Mouse (Mus musculus): ENCODE results near the gene 4932438H23Rik. TPM values are rescaled to one million over a fixed set of nuclear protein-coding genes. Genes with fewer than 3 reads are reported as not detected.

The 4932438H23Rik gene
- total RNA-seq, 2 experiments from 2014 or later = not detected

GRCm38 (mm10) chr16:91019476-91019875 is 75.4 kb downstream of the 4932438H23Rik start:
- no peak for ATAC-seq (replicated peaks; ENCODE audit: low FRiP score, poor library complexity, severe bottlenecking)

DNA sequence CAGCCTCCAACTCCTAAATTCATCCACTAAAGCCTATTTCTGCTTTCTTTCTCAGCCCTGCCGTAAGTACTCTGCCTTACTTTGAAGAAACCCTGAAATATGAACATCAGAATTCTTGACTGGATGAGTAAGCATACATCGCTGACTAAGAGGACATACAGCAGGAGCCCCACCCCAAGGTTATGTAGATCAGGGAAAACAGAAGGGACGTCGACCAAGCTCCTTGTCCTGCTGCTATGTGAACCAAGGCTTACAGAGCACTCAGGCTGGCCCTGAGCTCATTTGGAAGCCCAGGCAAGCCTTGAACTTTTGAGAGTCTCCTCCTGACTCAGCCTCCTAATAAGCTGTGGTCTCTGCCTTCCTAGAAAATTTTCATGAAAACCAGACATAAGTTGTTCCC is 79.2 kb downstream of the 4932438H23Rik start:
- no peak for ATAC-seq (replicated peaks; ENCODE audit: low FRiP score, poor library complexity, severe bottlenecking)

GRCm38 (mm10) chr16:91011847-91012246 is 83.1 kb downstream of the 4932438H23Rik start:
- ATAC-seq (replicated peaks; ENCODE audit: low FRiP score, poor library complexity, severe bottlenecking) = no peak

DNA sequence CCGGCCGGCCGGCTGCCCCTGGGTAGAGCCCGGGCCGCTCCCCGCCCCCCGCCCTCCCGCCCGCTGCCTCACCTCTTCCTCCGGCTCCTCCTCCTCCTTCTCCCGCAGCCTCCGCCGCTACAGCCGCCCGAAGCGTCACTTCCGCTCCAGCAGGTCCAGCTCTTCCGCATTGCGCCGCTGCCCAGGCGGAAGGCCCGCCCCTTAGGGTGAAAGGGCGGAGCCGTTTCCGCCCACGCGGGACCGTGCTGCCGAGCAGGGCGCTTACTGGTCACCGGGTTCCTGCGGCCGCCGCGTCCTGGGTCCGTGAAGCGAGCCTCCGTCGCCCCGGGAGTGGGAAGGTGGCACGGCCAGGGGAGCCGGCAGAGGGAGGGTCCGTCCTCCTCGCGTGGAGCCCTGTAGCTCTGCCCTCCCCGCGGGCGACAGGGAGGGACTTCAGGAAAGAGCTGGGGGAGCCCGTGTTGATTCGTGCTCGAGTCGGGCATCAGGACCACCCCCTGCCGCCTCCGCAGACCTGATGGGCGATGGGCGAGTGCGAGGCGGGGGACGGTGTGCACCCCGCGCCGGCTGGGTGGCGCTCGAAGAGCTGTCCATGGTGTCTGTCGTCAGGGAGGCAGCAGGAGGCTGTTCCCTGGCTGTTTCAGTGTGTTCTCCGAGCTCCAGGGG is 83.8 kb downstream of the 4932438H23Rik start, which contains the start of gene Synj1:
Synj1 (minus strand) TSS at position 288 of the 663 bp plus-strand sequence.
- ATAC-seq (replicated peaks; ENCODE audit: low FRiP score, poor library complexity, severe bottlenecking) = peak; percentile 97

DNA sequence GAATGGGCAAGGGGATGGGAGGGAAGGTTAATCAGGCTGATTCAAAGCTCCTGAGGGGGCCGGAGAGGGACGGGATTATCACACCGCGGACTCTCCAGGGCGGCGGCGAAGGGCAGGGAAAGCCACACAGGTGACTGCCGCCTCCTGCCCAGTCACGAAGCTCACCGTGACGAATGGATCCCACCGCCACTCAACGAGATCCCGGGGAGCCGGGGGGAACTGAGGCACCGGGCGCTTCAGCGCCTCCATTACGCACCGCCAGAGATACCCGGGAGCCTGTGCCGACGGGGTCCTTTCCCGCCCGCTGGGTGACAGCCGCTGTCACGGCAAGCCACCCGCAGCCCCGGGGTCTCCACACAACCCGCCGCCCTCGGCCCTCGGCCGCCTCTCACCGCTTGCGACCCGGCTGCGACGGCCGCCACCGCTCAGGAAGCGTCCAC is 84.3 kb downstream of the 4932438H23Rik start:
- ATAC-seq (replicated peaks; ENCODE audit: low FRiP score, poor library complexity, severe bottlenecking) = peak; percentile 53

DNA sequence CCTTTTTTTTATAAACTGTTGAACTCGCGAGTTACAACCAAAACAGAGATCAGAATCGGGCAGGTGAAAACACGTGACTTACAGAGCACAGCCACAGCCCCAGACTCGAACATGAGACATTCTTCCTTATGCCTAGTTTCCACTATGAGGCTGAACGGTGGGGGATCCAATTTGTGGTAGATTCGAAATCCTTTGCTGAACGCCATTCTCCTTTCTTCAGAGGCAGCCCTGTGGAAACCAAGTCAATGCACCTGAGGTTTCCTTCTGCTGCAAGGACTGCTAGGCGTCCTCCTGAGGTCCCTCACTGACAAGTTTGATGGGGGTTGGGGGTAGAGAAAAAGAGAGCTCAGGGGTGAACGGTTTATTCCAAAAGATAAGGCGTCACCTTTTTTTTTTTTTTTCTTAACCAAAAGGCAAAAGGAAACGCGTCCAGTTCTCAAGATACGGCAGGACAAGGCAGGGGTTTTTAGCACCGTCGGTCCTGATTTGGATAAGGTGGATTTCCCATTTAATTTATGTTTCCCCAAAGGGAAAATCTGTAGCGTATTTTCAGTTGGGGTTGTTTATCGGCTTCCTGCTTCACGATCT is 84.9 kb downstream of the 4932438H23Rik start:
- ATAC-seq (replicated peaks; ENCODE audit: low FRiP score, poor library complexity, severe bottlenecking) = peak; percentile 17; the same call in 1 of the 2 replicates

DNA sequence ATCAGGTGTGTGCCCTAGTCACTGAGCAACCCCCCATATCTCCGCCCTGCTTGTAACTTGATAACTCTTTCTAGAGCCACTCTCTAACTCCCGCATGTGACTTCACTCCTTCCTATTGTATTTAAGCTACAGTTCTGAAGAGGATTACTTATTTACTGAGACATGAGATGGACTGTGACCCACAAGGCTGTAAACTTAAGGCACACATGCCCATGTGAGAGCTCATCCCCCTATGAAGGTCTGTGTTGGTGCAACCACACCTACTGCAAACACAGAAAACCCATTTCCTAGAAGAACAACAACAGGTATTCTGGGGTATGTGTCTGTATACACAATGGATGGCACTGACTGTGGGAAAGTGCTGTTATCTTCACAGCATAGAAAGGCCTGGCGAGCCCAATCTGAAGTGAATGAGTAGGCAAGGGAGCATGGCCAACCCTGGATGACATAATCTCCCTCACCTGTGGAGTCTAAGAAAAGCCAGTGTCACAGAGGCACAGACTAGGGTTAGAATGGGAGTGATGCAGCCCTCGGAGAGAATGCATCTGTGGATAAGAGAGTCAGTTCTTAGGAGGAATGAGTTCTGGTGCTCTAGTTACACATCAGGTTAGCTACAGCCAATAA is 89.9 kb downstream of the 4932438H23Rik start:
- ATAC-seq (replicated peaks; ENCODE audit: low FRiP score, poor library complexity, severe bottlenecking) = no peak

Other genes with a start within 250 kb of the 4932438H23Rik start
- 5.8 and 7.5 TPM in 2 replicates for gene Cfap298, start 160.0 kb downstream of the 4932438H23Rik start, total RNA-seq (2015; ENCODE audit: low replicate concordance)
- 3.6 and 8.5 TPM in 2 replicates for gene Cfap298, start 160.0 kb downstream of the 4932438H23Rik start, total RNA-seq (2017; ENCODE audit: low replicate concordance)
- gene Synj1, start 83.8 kb downstream of the 4932438H23Rik start, total RNA-seq (2015; ENCODE audit: low replicate concordance) = 140 and 150 TPM in 2 replicates
- 84.7 and 104 TPM in 2 replicates for gene Synj1, start 83.8 kb downstream of the 4932438H23Rik start, total RNA-seq (2017; ENCODE audit: low replicate concordance)
- gene Paxbp1, start 50.6 kb downstream of the 4932438H23Rik start, total RNA-seq (2015; ENCODE audit: low replicate concordance) = 147 and 193 TPM in 2 replicates
- 152 and 209 TPM in 2 replicates for gene Paxbp1, start 50.6 kb downstream of the 4932438H23Rik start, total RNA-seq (2017; ENCODE audit: low replicate concordance)
- not detected in 2 replicates for gene Olig2, start 130.3 kb upstream of the 4932438H23Rik start, total RNA-seq (2015; ENCODE audit: low replicate concordance)
- gene Olig2, start 130.3 kb upstream of the 4932438H23Rik start, total RNA-seq (2017; ENCODE audit: low replicate concordance) = not detected in 2 replicates
- not detected in 2 replicates for gene Olig1, start 174.7 kb upstream of the 4932438H23Rik start, total RNA-seq (2015; ENCODE audit: low replicate concordance)
- gene Olig1, start 174.7 kb upstream of the 4932438H23Rik start, total RNA-seq (2017; ENCODE audit: low replicate concordance) = not detected in 2 replicates